In genomic region chr17:53596314-53596882, GRCm38 (mm10) we compare ENCODE assay signal across 10 mouse cellular contexts. TPM values are rescaled to one million over a fixed set of nuclear protein-coding genes. Genes with fewer than 3 reads are reported as not detected.
DNase-seq lines count a peak whose midpoint lies in the region; ATAC-seq lines count a peak whose summit lies in the region.
"Had no signal": no experiment of that assay in that cellular context is flagged by ENCODE, and none has a peak within 500 bp of the region (broad histone marks: within the 10 kb centered on the region; RNA-seq: fewer than 3 reads in every experiment).

No protein-coding gene starts in this region.

- H3K4me2 ChIP-seq in embryonic facial prominence, embryonic 12.5 days (replicated peaks): no peak overlapping the region
- no peak overlapping the region for H3K4me2 ChIP-seq in lung, embryonic 16.5 days (ENCODE audit: low read depth, low read length)

- H3K4me3 ChIP-seq in embryonic facial prominence, embryonic 12.5 days: no peak overlapping the region
- no peak overlapping the region for H3K4me3 ChIP-seq in lung, embryonic 16.5 days (ENCODE audit: low read length)
- H3K4me3 ChIP-seq: megakaryocyte, embryonic 14.5 days had no signal

- no peaks in the 10 kb centered on the region for H3K27me3 ChIP-seq in embryonic facial prominence, embryonic 12.5 days
- no peaks in the 10 kb centered on the region for H3K27me3 ChIP-seq in lung, embryonic 16.5 days (ENCODE audit: control insufficient read depth, insufficient read depth, low read depth, low read length)
- H3K27me3 ChIP-seq: megakaryocyte, embryonic 14.5 days had no signal

- 42% methylated on average over 3 of the region's 3 CpGs for WGBS in embryonic facial prominence, embryonic 12.5 days
- WGBS in lung, embryonic 16.5 days: 22% methylated on average over 3 of the region's 3 CpGs

- no peak overlapping the region for H3K27ac ChIP-seq in embryonic facial prominence, embryonic 12.5 days
- peak overlapping the region; percentile 26; the same call in 1 of the 2 replicates for H3K27ac ChIP-seq in lung, embryonic 16.5 days (ENCODE audit: low read length)

- 0 out of 2 replicates have a peak, but pooled peaks cover 4% of the 10 kb centered on the region for H3K4me1 ChIP-seq in embryonic facial prominence, embryonic 12.5 days
- H3K4me1 ChIP-seq in lung, embryonic 16.5 days (replicated peaks; ENCODE audit: control insufficient read depth, insufficient read depth, low read length): peaks cover 14% of the 10 kb centered on the region

- ATAC-seq in embryonic facial prominence, embryonic 12.5 days (ENCODE audit: insufficient number of reproducible peaks, insufficient read depth, low FRiP score, low TSS enrichment): 0 out of 2 replicates have a peak, but pooled peaks have one; percentile 47
- peak; percentile 66 for ATAC-seq in lung, embryonic 16.5 days (ENCODE audit: low read depth)

- H3K36me3 ChIP-seq in embryonic facial prominence, embryonic 12.5 days: no peaks in the 10 kb centered on the region
- no peaks in the 10 kb centered on the region for H3K36me3 ChIP-seq in lung, embryonic 16.5 days (ENCODE audit: control insufficient read depth, insufficient read depth, low read length)

- H3K9ac ChIP-seq in embryonic facial prominence, embryonic 12.5 days: no peak overlapping the region
- H3K9ac ChIP-seq in lung, embryonic 16.5 days (ENCODE audit: low read length): no peak overlapping the region

- H3K9me3 ChIP-seq in embryonic facial prominence, embryonic 12.5 days: no peaks in the 10 kb centered on the region
- H3K9me3 ChIP-seq in lung, embryonic 16.5 days (ENCODE audit: control insufficient read depth, low read length): no peaks in the 10 kb centered on the region
- H3K9me3 ChIP-seq: megakaryocyte, embryonic 14.5 days had no signal

- peak; percentile 24 for DNase-seq in layer of hippocampus, adult 11-12 months (ENCODE audit: low spot score)
- DNase-seq in layer of hippocampus, postnatal 25 days (ENCODE audit: extremely low spot score in 1 of 2, low spot score in 1 of 2): no peak
- peak; percentile 77 to 85 for DNase-seq in heart, adult 9 months (ENCODE audit: low spot score in 2 of 2)
- peak; percentile 41 to 51 for DNase-seq in layer of hippocampus, adult 8-10 months (ENCODE audit: low spot score in 2 of 2)
- DNase-seq in right cerebral cortex, adult 18-20 months: peak; percentile 32
- no peak for DNase-seq in thymus, postnatal 25 days

RNA-seq across cellular contexts. Expression of gene Kat2b, which starts 29.7 kb away (rescaled TPM):
- 10 to 100 TPM; 14.8 to 16.9 TPM for total RNA-seq in layer of hippocampus, postnatal 25 days (2021)
- polyA plus RNA-seq in embryonic facial prominence, embryonic 12.5 days (2016; fragmentation: Nextera tagmentation; extraction: Ambion mirVana): 2.3 and 2.7 TPM in 2 replicates
- 10 to 100 TPM; 15.4 to 29.7 (median 19.8) TPM for total RNA-seq in layer of hippocampus, adult 8-10 months (2022)
- polyA plus RNA-seq in lung, embryonic 16.5 days (2015; fragmentation: Nextera tagmentation; extraction: Ambion mirVana): 4.8 and 5.2 TPM in 2 replicates

RNA-seq across cellular contexts. Expression of gene Pp2d1, which starts 57.1 kb away (rescaled TPM):
- total RNA-seq in layer of hippocampus, postnatal 25 days (2021): not detected
- 0.41 and 0.52 TPM in 2 replicates for polyA plus RNA-seq in embryonic facial prominence, embryonic 12.5 days (2016; fragmentation: Nextera tagmentation; extraction: Ambion mirVana)
- total RNA-seq in layer of hippocampus, adult 8-10 months (2022): not detected
- 0.20 and 0.24 TPM in 2 replicates for polyA plus RNA-seq in lung, embryonic 16.5 days (2015; fragmentation: Nextera tagmentation; extraction: Ambion mirVana)
- total RNA-seq: adrenal gland, adult 18-20 months had no signal

Comparison
In these comparisons a context has a peak if more than half of its experiments do, and no peak if none do; other contexts are left out.
1. DNase-seq: peak in layer of hippocampus, adult 11-12 months (single experiment), heart, adult 9 months (2 of 2), layer of hippocampus, adult 8-10 months (2 of 2) and right cerebral cortex, adult 18-20 months (single experiment); none in layer of hippocampus, postnatal 25 days (0 of 2) and thymus, postnatal 25 days (single experiment).